Mouse (Mus musculus): ENCODE data around the gene Gm42906. TPM values are rescaled to one million over a fixed set of nuclear protein-coding genes. Genes with fewer than 3 reads are reported as not detected.

Gm42906 gene
- total and polyA plus RNA-seq, 2 experiments from 2014 or later: not detected

- H3K9ac ChIP-seq: no peak overlapping the region
- H3K4me3 ChIP-seq (ENCODE audit: low read depth, low read length): no peak overlapping the region
- ATAC-seq (no peak), DNase-seq (no peak)
- H3K27me3 ChIP-seq (ENCODE audit: insufficient read depth, low read length): no peaks in the 10 kb centered on the region
- TF ChIP-seq CTCF (IDR thresholded peaks at IDR 0.05; ENCODE audit: low read depth): no peak
- H3K4me2 ChIP-seq (ENCODE audit: low read depth): peak overlapping the region; percentile 96; the same call in 1 of the 2 replicates
- no peaks in the 10 kb centered on the region for H3K36me3 ChIP-seq (ENCODE audit: insufficient read depth)
- no peak overlapping the region for H3K27ac ChIP-seq (ENCODE audit: low read depth, low read length)
- WGBS: 67% methylated on average over 5 of the region's 5 CpGs
- no peaks in the 10 kb centered on the region for H3K9me3 ChIP-seq (ENCODE audit: low read length)
- no peaks in the 10 kb centered on the region for H3K4me1 ChIP-seq (ENCODE audit: insufficient read depth)
Measured at GRCm38 (mm10) chr5:151190764-151191163, 237.2 kb downstream of the Gm42906 start.

DNA sequence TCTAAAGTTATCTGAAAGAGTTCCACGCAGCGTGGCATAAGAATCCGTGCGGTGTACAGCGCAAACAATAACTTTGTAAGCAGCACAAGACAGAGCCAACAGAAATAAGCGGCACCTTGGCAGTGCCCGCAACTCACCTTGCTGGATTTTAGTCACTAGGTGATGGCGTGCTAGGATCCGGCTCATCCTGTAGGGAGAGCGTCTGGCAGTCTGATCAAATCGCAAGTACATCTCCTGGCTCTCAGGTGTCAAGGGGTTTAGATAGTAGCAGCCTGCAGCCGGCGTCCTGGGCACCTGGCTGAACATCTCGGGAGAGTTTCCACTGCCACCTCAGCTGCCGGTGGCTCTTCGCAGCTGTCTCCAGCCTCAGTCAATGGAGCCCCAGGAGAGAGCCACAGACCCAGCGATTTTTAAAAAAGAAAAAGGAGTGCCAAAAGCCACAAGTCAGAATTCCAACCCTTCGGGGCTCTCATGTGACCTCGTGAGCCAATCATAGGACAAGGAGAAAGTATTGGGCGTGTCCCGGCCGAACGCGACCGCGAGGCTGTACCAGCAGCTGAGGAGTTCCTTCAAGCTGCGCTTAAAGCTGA lies 238.1 kb downstream of the Gm42906 start:
- Histone ChIP-seq H3K27me3 (ENCODE audit: insufficient read depth, low read length) (no peaks in the 10 kb centered on the region), H3K4me1 (ENCODE audit: insufficient read depth) (no peaks in the 10 kb centered on the region), H3K9me3 (ENCODE audit: low read length) (no peaks in the 10 kb centered on the region), H3K4me3 (ENCODE audit: low read depth, low read length) (peak overlapping the region; percentile 49), H3K9ac (peak overlapping the region; percentile 51), H3K27ac (ENCODE audit: low read depth, low read length) (no peak overlapping the region; the same call in 1 of the 2 replicates), H3K36me3 (ENCODE audit: insufficient read depth) (no peaks in the 10 kb centered on the region), H3K4me2 (ENCODE audit: low read depth) (peak overlapping the region; percentile 96)
- TF ChIP-seq CTCF (IDR thresholded peaks at IDR 0.05; ENCODE audit: low read depth): no peak
- ATAC-seq: peak; percentile 95
- peak; percentile 63 for DNase-seq
- WGBS: 1% methylated on average over 27 of the region's 27 CpGs

DNA sequence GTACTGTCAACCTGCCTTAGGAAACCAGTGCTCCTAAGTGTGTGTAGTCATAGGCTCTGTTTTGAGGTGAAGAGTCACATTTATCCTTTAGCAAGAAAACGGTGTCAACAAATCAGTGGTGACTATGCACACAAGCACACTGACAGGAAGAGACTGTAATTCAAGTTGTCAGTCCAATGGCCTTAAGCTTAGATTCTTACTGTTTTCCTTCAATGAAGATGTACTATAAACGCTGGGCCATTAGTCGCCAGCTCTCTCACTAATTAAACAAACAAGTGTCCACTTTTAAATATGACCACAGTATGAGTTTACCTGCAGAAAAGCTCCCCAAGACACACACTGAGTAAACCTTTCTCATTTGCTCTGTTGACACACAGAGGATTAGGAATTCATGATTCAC lies 238.6 kb downstream of the Gm42906 start:
- WGBS: 47% methylated on average over 3 of the region's 3 CpGs
- no peaks in the 10 kb centered on the region for H3K4me1 ChIP-seq (ENCODE audit: insufficient read depth)
- H3K27me3 ChIP-seq (ENCODE audit: insufficient read depth, low read length): no peaks in the 10 kb centered on the region
- peak overlapping the region; percentile 51; the same call in 1 of the 2 replicates for H3K9ac ChIP-seq
- H3K9me3 ChIP-seq (ENCODE audit: low read length): no peaks in the 10 kb centered on the region
- no peak for ATAC-seq
- peak overlapping the region; percentile 96 for H3K4me2 ChIP-seq (ENCODE audit: low read depth)
- no peak for DNase-seq
- peak overlapping the region; percentile 49 for H3K4me3 ChIP-seq (ENCODE audit: low read depth, low read length)
- TF ChIP-seq CTCF (IDR thresholded peaks at IDR 0.05; ENCODE audit: low read depth): no peak
- no peak overlapping the region for H3K27ac ChIP-seq (ENCODE audit: low read depth, low read length)
- no peaks in the 10 kb centered on the region for H3K36me3 ChIP-seq (ENCODE audit: insufficient read depth)

GRCm38 (mm10) chr5:151188659-151189058 lies 239.3 kb downstream of the Gm42906 start:
- no peaks in the 10 kb centered on the region for H3K36me3 ChIP-seq (ENCODE audit: insufficient read depth)
- no peak overlapping the region for H3K4me2 ChIP-seq (ENCODE audit: low read depth)
- no peak overlapping the region for H3K9ac ChIP-seq
- TF ChIP-seq CTCF (IDR thresholded peaks at IDR 0.05; ENCODE audit: low read depth): no peak
- no peaks in the 10 kb centered on the region for H3K9me3 ChIP-seq (ENCODE audit: low read length)
- H3K4me3 ChIP-seq (ENCODE audit: low read depth, low read length): no peak overlapping the region
- ATAC-seq: no peak
- H3K27me3 ChIP-seq (ENCODE audit: insufficient read depth, low read length): no peaks in the 10 kb centered on the region
- no peak overlapping the region for H3K27ac ChIP-seq (ENCODE audit: low read depth, low read length)
- H3K4me1 ChIP-seq (ENCODE audit: insufficient read depth): no peaks in the 10 kb centered on the region
- 73% methylated on average over 6 of the region's 6 CpGs for WGBS
- no peak for DNase-seq

DNA sequence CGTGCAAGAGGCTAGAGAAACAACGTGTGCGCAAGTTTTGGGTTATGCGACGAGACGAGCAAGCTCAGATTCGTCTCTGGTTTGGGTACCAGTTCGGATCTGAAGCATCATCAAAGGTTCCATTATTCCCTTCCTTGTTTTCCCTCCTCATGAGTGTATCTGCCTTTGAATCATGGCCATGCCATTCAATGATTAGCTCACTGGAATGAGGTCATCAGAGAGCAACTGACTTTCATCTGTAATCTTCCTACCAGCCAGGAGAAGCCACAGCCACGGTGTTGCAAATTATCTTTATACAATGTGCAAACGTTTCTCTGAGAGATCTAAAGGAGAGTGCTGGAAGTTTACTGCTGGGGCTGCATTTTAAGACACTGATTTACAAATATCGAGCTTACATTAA lies 240.6 kb downstream of the Gm42906 start:
- no peaks in the 10 kb centered on the region for H3K9me3 ChIP-seq (ENCODE audit: low read length)
- no peak for DNase-seq
- H3K4me3 ChIP-seq (ENCODE audit: low read depth, low read length): no peak overlapping the region
- H3K27ac ChIP-seq (ENCODE audit: low read depth, low read length): no peak overlapping the region
- WGBS: 68% methylated on average over 11 of the region's 11 CpGs
- no peak for TF ChIP-seq CTCF (IDR thresholded peaks at IDR 0.05; ENCODE audit: low read depth)
- no peaks in the 10 kb centered on the region for H3K27me3 ChIP-seq (ENCODE audit: insufficient read depth, low read length)
- no peak overlapping the region for H3K9ac ChIP-seq
- no peaks in the 10 kb centered on the region for H3K4me1 ChIP-seq (ENCODE audit: insufficient read depth)
- no peak for ATAC-seq
- no peaks in the 10 kb centered on the region for H3K36me3 ChIP-seq (ENCODE audit: insufficient read depth)
- no peak overlapping the region for H3K4me2 ChIP-seq (ENCODE audit: low read depth)

GRCm38 (mm10) chr5:151185286-151185856 lies 242.6 kb downstream of the Gm42906 start:
- Histone ChIP-seq H3K9ac (no peak overlapping the region), H3K36me3 (ENCODE audit: insufficient read depth) (no peaks in the 10 kb centered on the region), H3K9me3 (ENCODE audit: low read length) (no peaks in the 10 kb centered on the region), H3K4me2 (ENCODE audit: low read depth) (no peak overlapping the region), H3K27ac (ENCODE audit: low read depth, low read length) (no peak overlapping the region), H3K4me1 (ENCODE audit: insufficient read depth) (no peaks in the 10 kb centered on the region), H3K4me3 (ENCODE audit: low read depth, low read length) (no peak overlapping the region), H3K27me3 (ENCODE audit: insufficient read depth, low read length) (no peaks in the 10 kb centered on the region)
- WGBS: 71% methylated on average over 8 of the region's 8 CpGs
- TF ChIP-seq CTCF (IDR thresholded peaks at IDR 0.05; ENCODE audit: low read depth): no peak
- no peak for DNase-seq
- no peak for ATAC-seq

GRCm38 (mm10) chr5:151183656-151184240 lies 244.2 kb downstream of the Gm42906 start:
- no peaks in the 10 kb centered on the region for H3K4me1 ChIP-seq (ENCODE audit: insufficient read depth)
- ATAC-seq: no peak
- 88% methylated on average over 11 of the region's 11 CpGs for WGBS

More at GRCm38 (mm10) chr5:151183656-151184240, 244.2 kb downstream of the Gm42906 start:
- Histone ChIP-seq H3K9ac (no peak overlapping the region), H3K36me3 (ENCODE audit: insufficient read depth) (no peaks in the 10 kb centered on the region), H3K9me3 (ENCODE audit: low read length) (no peaks in the 10 kb centered on the region), H3K4me2 (ENCODE audit: low read depth) (no peak overlapping the region), H3K27ac (ENCODE audit: low read depth, low read length) (no peak overlapping the region), H3K4me3 (ENCODE audit: low read depth, low read length) (no peak overlapping the region), H3K27me3 (ENCODE audit: insufficient read depth, low read length) (no peaks in the 10 kb centered on the region)
- TF ChIP-seq CTCF (IDR thresholded peaks at IDR 0.05; ENCODE audit: low read depth): no peak
- no peak for DNase-seq
